Mouse (Mus musculus) T-helper 1 cell (primary cell): ENCODE data around the gene Zdhhc5.
"Not testable (repeated sequence)": the region's sequence is repeated elsewhere in the genome, so short reads cannot be mapped to it uniquely, and the experiment has no call there.

Experiments
- in situ Hi-C: fragments of 300-600 bp; cut with MboI, MseI; formaldehyde crosslinking; loops from one replicate; pipeline ENCODE4 v1.15.1; 2025; ENCODE audit warnings: high pct_unique_total_duplicates

The Zdhhc5 gene

GRCm38 (mm10) chr2:84704329-84704728 lies 10.7 kb downstream of the Zdhhc5 start:
- in situ Hi-C loops: no loop called here

DNA sequence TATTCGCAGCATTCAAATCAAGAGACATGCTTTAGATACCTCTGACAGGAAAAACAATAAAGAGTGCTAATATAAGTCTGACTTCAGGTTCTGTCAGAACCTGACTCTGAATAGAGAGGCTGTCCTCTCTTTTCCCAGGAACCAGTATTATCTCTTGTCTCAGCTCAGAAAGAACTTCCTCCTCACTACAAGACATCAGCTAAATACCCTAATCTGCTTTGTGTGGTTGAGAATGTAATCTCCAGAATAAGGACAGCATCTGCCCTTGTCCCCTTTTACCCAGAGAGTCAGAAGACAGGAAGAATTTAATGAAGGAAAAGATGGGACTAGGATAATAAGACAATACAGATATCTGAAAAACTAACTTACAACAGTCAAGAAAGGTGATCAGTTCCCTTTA lies 11.5 kb downstream of the Zdhhc5 start:
- in situ Hi-C loops: no loop called here

DNA sequence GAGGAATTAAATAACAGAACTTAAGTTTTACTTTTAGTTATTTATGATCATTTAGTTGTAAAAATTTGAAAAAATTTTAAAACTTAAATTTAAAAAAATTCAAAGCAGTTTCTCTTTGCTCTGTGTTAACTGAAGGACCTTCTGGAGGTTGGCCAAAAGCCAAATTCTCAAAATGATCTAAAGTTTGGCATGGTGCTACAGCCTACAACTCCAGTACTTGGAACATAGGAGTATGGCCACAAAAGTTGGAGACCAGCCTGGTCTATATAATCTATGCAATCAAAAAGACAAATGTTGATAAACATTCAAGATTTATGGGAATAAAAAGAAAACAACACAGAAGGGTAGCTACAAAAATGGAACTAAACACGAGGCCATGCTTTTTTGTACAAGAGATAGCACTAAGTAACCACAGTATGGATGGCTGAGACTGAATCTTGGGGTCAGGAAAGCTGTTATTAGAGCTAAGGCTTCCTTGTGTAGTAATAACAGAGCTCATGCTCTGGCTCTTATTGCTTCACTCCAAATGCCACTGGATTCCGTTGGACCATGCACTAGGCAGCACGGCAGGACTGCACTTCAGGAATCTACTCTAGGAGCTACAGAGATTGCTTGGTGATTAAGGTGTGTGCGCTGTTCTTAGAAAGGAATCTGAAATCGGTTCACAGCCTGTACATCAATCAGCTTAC lies 19.8 kb downstream of the Zdhhc5 start:
- in situ Hi-C loops: loop anchor here (25.0 kb wide), 1 partner anchor 1033 kb away; no protein-coding TSS in a partner anchor

DNA sequence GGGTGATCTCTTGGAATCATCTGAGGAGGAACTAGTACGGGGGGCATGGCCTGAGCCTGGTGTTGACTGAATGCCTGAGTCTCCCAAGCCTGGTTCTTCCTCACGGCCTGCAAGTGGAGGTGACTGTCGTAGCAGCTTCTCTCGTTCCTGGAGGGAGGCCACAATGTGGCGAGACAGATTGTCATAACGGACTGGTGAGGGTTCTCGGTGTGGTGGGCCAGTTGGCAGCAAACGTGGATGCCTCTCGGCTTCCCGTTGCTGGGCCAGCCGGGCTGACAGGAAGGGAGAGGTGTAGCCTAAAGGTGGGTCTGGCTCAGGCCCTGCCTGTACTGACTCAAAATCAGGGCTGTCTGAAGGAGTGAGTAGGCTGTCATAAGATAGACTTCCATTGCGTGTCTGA lies 24.9 kb downstream of the Zdhhc5 start:
- in situ Hi-C loops: loop anchor here (25.0 kb wide), 1 partner anchor 1028 kb away; no protein-coding TSS in a partner anchor

- in situ Hi-C loops: loop anchor here (25.0 kb wide), 1 partner anchor 1026 kb away; no protein-coding TSS in a partner anchor
Measured at GRCm38 (mm10) chr2:84688080-84688844, 26.7 kb downstream of the Zdhhc5 start.

GRCm38 (mm10) chr2:84682605-84683183 lies 32.3 kb downstream of the Zdhhc5 start:
- in situ Hi-C loops: loop anchor here (25.0 kb wide), 1 partner anchor 1020 kb away; no protein-coding TSS in a partner anchor

GRCm38 (mm10) chr2:84679016-84679415 lies 36.0 kb downstream of the Zdhhc5 start, which contains the start of gene Tmx2:
Gene Tmx2 (minus strand): TSS chr2:84679140.
- in situ Hi-C loops: loop anchor here (5.0 to 25.0 kb wide), 2 partner anchors 33 to 1017 kb away; no protein-coding TSS in a partner anchor

DNA sequence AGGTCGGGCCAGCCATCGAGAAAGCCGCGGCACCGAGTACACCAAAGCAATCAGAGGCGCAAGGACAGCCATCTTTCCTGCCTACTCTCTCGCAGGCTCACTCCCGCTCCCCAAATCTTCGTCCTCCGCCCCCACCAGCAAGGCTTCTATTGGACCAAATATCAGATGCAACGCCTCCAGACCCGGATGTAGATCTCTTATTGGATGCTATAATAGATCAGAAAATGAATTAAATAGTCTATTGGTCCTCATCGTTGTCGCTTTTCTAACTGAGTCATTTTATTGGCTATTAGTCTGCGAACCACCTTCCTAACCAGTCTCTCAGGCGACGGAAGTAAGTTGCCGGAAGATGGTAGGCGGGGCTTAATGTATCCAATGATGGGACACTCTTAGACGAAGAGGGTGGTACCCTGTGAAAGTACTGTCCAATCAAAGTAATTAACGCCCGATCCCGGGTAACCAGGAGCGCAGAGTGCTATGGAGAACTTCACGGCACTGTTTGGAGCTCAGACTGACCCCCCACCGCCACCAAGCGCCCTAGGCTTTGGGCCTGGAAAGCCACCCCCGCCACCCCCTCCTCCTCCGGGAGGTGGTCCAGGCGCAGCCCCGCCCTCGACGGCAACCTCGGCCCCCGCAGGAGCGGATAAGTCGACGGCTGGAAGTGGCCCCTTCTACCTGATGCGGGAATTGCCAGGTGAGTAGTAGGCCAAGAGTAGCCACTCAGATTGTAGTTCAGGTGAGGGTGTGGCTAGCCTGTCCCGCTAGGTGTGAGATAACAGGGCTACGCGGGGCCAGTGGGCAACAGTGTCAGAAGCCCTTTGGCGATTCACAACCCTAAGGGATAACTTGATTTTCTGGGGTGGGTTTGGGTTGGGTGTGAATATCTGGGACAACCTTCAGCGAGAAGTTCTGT lies 36.8 kb downstream of the Zdhhc5 start, which contains the start of the genes Gm28635 and Med19:
TSS of gene Gm28635 (minus strand) at position 74 of the 913 bp plus-strand sequence.
TSS of gene Med19 (plus strand) at position 435 of the 913 bp plus-strand sequence.
- in situ Hi-C loops: loop anchor here (5.0 to 25.0 kb wide), 2 partner anchors 34 to 1016 kb away; no protein-coding TSS in a partner anchor

DNA sequence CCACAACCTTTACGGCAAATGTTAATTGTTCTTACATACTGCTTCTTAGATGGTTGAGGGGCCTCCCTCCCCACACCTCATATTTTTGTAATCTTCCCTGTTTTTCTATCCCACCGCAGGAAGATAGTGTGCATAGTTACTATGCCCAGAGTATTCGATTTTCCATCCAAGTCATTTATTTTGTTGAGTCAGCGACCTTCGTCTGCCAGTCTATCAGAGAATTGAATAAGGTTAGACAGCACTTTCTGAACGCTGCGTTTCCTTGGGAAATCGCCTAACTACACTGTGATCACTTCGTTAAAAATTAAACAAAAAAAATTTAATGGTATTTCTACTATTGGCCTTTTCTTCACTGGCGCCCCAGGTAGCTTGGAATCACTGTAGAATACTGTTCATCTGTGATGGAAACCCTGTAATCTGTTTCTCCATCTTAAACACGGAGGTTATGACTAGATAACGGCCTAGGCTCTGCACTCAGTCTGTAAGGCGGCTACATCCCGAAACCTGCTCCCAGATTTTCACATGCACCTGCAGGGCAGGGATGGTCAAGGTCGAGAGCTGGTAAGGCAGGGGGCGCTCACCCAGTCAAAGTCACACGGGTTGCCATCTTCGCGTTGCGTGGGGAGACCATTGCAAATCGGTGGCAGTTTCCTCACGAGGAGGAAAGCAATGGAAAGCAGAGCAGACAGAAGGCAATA lies 37.6 kb downstream of the Zdhhc5 start:
- in situ Hi-C loops: loop anchor here (5.0 to 25.0 kb wide), 2 partner anchors 35 to 1015 kb away; no protein-coding TSS in a partner anchor

- in situ Hi-C loops: not testable (repeated sequence)
Measured at GRCm38 (mm10) chr2:84671535-84671934, 43.4 kb downstream of the Zdhhc5 start.

GRCm38 (mm10) chr2:84670569-84670933 lies 44.4 kb downstream of the Zdhhc5 start, which contains the start of gene Selenoh:
Gene Selenoh (minus strand): TSS chr2:84670770.
- in situ Hi-C loops: no loop called here

GRCm38 (mm10) chr2:84669828-84670568 lies 45.0 kb downstream of the Zdhhc5 start:
- in situ Hi-C loops: loop anchor here (5.0 kb wide), 2 partner anchors 53 to 208 kb away; no protein-coding TSS in a partner anchor

GRCm38 (mm10) chr2:84666081-84666480 lies 48.9 kb downstream of the Zdhhc5 start:
- in situ Hi-C loops: loop anchor here (5.0 kb wide), 2 partner anchors 49 to 204 kb away; no protein-coding TSS in a partner anchor

GRCm38 (mm10) chr2:84662866-84663265 lies 52.1 kb downstream of the Zdhhc5 start:
- in situ Hi-C loops: no loop called here

DNA sequence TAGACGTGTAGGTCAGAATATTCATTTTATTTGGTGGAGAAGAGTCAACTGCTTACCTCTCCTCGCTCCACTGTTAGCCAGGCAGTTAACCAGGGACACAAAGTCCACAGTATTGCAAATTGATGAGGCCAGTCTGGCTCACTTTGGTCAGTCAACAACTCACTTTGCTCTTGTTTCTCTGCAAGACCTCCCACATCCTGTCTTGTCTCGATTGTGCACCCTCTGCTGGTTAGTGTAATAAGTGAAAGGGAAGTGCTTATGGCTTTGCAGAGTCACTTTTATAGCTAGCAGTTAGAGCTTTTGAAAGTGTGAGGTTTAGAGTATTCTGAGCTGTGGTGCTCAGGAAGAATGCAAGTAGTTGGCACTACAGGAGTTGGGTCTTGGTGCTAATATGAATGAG lies 54.7 kb downstream of the Zdhhc5 start:
- in situ Hi-C loops: no loop called here

- in situ Hi-C loops: no loop called here
Measured at GRCm38 (mm10) chr2:84658806-84659205, 56.2 kb downstream of the Zdhhc5 start, which contains the start of gene Btbd18. Gene Btbd18 (plus strand): TSS chr2:84659079.

DNA sequence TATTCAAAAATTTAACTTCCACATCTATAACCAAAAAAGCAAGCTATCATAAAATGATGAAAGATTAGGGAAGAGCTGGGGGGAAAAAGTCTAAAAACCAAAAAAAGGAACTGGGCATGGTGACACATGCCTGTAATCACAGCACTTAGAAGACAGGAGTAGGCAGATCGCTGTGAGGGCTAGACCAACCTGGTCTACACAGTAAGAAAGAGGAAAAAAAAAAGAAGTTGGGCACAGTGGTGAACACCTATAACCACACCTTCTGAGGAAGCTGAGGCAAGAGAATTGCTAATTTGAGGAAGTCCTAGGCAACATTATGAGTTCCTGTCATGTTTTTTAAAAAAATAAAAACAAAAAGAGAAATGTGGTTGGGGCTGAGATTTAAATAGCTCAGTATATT lies 59.1 kb downstream of the Zdhhc5 start:
- in situ Hi-C loops: no loop called here

DNA sequence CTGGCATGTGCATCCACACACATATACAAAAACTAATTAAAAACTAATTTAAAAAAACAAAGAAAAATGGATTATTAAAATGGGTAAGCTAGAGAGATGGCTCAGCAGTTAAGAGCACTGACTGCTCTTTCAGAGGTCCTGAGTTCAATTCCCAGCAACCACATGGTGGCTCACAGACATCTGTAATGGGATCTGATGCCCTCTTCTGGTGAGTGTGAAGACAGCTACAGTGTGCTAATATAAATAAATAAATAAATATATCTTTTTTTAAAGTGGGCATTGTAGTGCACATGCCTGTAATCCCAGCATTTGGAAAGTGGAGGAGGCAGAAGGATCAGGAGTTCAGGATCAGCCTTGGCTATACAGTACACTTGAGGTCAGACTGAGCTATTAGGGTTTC lies 61.6 kb downstream of the Zdhhc5 start:
- in situ Hi-C loops: no loop called here
